In genomic region chr3:53202698-53203097, GRCm38 (mm10) we compare ENCODE assay signal across 13 mouse cellular contexts.
DNase-seq lines count a peak whose midpoint lies in the region; ATAC-seq and TF ChIP-seq lines count a peak whose summit lies in the region.
"Had no signal": no experiment of that assay in that cellular context is flagged by ENCODE, and none has a peak within 500 bp of the region (broad histone marks: within the 10 kb centered on the region; RNA-seq: fewer than 3 reads in every experiment).

No protein-coding gene starts in this region.

- no peaks in the 10 kb centered on the region for H3K36me3 ChIP-seq in heart, embryonic 10.5 days
- H3K36me3 ChIP-seq in kidney, embryonic 15.5 days, result no peaks in the 10 kb centered on the region
- no peaks in the 10 kb centered on the region for H3K36me3 ChIP-seq in kidney, adult 2 months (ENCODE audit: control insufficient read depth, insufficient read depth, low read length)
- H3K36me3 ChIP-seq in embryonic facial prominence, embryonic 15.5 days, result no peaks in the 10 kb centered on the region
- no peaks in the 10 kb centered on the region for H3K36me3 ChIP-seq in limb, embryonic 12.5 days
- H3K36me3 ChIP-seq: G1E; liver, embryonic 13.5 days had no signal

- TF ChIP-seq POLR2A in kidney, adult 2 months (IDR thresholded peaks at IDR 0.05; ENCODE audit: low read depth, low read length), result no peak
- no peak for TF ChIP-seq POLR2A in lung, adult 2 months (IDR thresholded peaks at IDR 0.05; ENCODE audit: borderline replicate concordance, extremely low read depth, low read depth, low read length)

- H3K9me3 ChIP-seq in heart, embryonic 10.5 days, result no peaks in the 10 kb centered on the region
- H3K9me3 ChIP-seq in kidney, embryonic 15.5 days (replicated peaks), result no peaks in the 10 kb centered on the region
- H3K9me3 ChIP-seq in embryonic facial prominence, embryonic 15.5 days (replicated peaks), result no peaks in the 10 kb centered on the region
- H3K9me3 ChIP-seq in limb, embryonic 12.5 days, result no peaks in the 10 kb centered on the region
- H3K9me3 ChIP-seq: liver, embryonic 13.5 days had no signal

- no peak for DNase-seq in heart, embryonic 10.5 days (ENCODE audit: low spot score)
- DNase-seq in heart, postnatal 4 days, result no peak
- DNase-seq in kidney, adult 2 months, result no peak
- DNase-seq in lung, adult 2 months, result no peak
- DNase-seq in right cerebral cortex, postnatal 36 days (ENCODE audit: low spot score in 2 of 2), result no peak
- DNase-seq: kidney, postnatal 25 days; liver, embryonic 13.5 days; retina, postnatal 1 day had no signal

- no peak for TF ChIP-seq CTCF in kidney, adult 2 months (conservative IDR thresholded peaks at IDR 0.05; ENCODE audit: insufficient read depth, insufficient read length, low read depth, low read length)
- TF ChIP-seq CTCF in lung, adult 2 months (IDR thresholded peaks at IDR 0.05; ENCODE audit: insufficient read depth, low read length), result no peak

- H3K27ac ChIP-seq in heart, embryonic 10.5 days, result peak overlapping the region; percentile 83
- H3K27ac ChIP-seq in kidney, embryonic 15.5 days, result peak overlapping the region; percentile 20
- H3K27ac ChIP-seq in kidney, adult 2 months (ENCODE audit: insufficient read depth, low read depth, low read length), result no peak overlapping the region
- H3K27ac ChIP-seq in embryonic facial prominence, embryonic 15.5 days (replicated peaks), result peak overlapping the region; percentile 39; the same call in 1 of the 2 replicates
- H3K27ac ChIP-seq in limb, embryonic 12.5 days, result peak overlapping the region; percentile 47; the same call in 1 of the 2 replicates
- H3K27ac ChIP-seq: liver, embryonic 13.5 days; macrophage had no signal

- H3K27me3 ChIP-seq in heart, embryonic 10.5 days (ENCODE audit: insufficient read depth, poor library complexity, severe bottlenecking), result no peaks in the 10 kb centered on the region
- H3K27me3 ChIP-seq in kidney, embryonic 15.5 days, result no peaks in the 10 kb centered on the region
- no peaks in the 10 kb centered on the region for H3K27me3 ChIP-seq in kidney, adult 2 months (replicated peaks; ENCODE audit: control insufficient read depth, insufficient read depth, low read length)
- no peaks in the 10 kb centered on the region for H3K27me3 ChIP-seq in embryonic facial prominence, embryonic 15.5 days
- 0 out of 2 replicates have a peak, but pooled peaks cover 3% of the 10 kb centered on the region for H3K27me3 ChIP-seq in limb, embryonic 12.5 days
- H3K27me3 ChIP-seq: liver, embryonic 13.5 days had no signal

- ATAC-seq in kidney, embryonic 15.5 days (replicated peaks; ENCODE audit: low FRiP score), result no peak
- no peak for ATAC-seq in embryonic facial prominence, embryonic 15.5 days (ENCODE audit: insufficient number of reproducible peaks, low FRiP score, low TSS enrichment, low read depth)
- ATAC-seq in limb, embryonic 12.5 days (ENCODE audit: insufficient number of reproducible peaks, insufficient read depth, low FRiP score, low TSS enrichment, low read depth), result no peak

- H3K9ac ChIP-seq in kidney, embryonic 15.5 days, result no peak overlapping the region
- no peak overlapping the region for H3K9ac ChIP-seq in embryonic facial prominence, embryonic 15.5 days
- H3K9ac ChIP-seq in limb, embryonic 12.5 days (replicated peaks), result no peak overlapping the region
- H3K9ac ChIP-seq: liver, embryonic 13.5 days had no signal

- H3K4me2 ChIP-seq in kidney, embryonic 15.5 days, result no peak overlapping the region
- no peak overlapping the region for H3K4me2 ChIP-seq in embryonic facial prominence, embryonic 15.5 days (replicated peaks)
- no peak overlapping the region; the same call in 1 of the 2 replicates for H3K4me2 ChIP-seq in limb, embryonic 12.5 days
- H3K4me2 ChIP-seq: liver, embryonic 13.5 days had no signal

- H3K4me3 ChIP-seq in heart, embryonic 10.5 days, result no peak overlapping the region
- no peak overlapping the region for H3K4me3 ChIP-seq in kidney, embryonic 15.5 days (replicated peaks)
- H3K4me3 ChIP-seq in kidney, adult 2 months (ENCODE audit: insufficient read depth, low read depth, low read length), result no peak overlapping the region
- no peak overlapping the region for H3K4me3 ChIP-seq in embryonic facial prominence, embryonic 15.5 days (replicated peaks)
- H3K4me3 ChIP-seq in limb, embryonic 12.5 days (replicated peaks), result no peak overlapping the region
- no peak overlapping the region for H3K4me3 ChIP-seq in lung, adult 2 months (replicated peaks; ENCODE audit: extremely low read depth, low read depth, low read length)
- H3K4me3 ChIP-seq: liver, embryonic 13.5 days had no signal

- peaks cover 56% of the 10 kb centered on the region for H3K4me1 ChIP-seq in heart, embryonic 10.5 days
- H3K4me1 ChIP-seq in kidney, embryonic 15.5 days, result peaks cover 28% of the 10 kb centered on the region
- no peaks in the 10 kb centered on the region for H3K4me1 ChIP-seq in kidney, adult 2 months (ENCODE audit: control insufficient read depth, insufficient read depth, low read length)
- peaks cover 48% of the 10 kb centered on the region for H3K4me1 ChIP-seq in embryonic facial prominence, embryonic 15.5 days
- H3K4me1 ChIP-seq in limb, embryonic 12.5 days (replicated peaks), result peaks cover 34% of the 10 kb centered on the region
- no peaks in the 10 kb centered on the region; the same call in none of the 2 replicates for H3K4me1 ChIP-seq in lung, adult 2 months (ENCODE audit: control insufficient read depth, insufficient read depth, low read length)
- H3K4me1 ChIP-seq: liver, embryonic 13.5 days had no signal

- WGBS in heart, embryonic 10.5 days, result 81% methylated on average over 3 of the region's 3 CpGs
- WGBS in kidney, embryonic 15.5 days, result 33% methylated on average over 3 of the region's 3 CpGs
- WGBS in kidney, adult 2 months, result 55% methylated on average over 3 of the region's 3 CpGs
- WGBS in embryonic facial prominence, embryonic 15.5 days, result 45% methylated on average over 3 of the region's 3 CpGs
- WGBS in limb, embryonic 12.5 days, result 28% methylated on average over 3 of the region's 3 CpGs
- WGBS in lung, adult 2 months, result 60% methylated on average over 3 of the region's 3 CpGs
